Mouse (Mus musculus) midbrain, postnatal 0 days (tissue): ENCODE data around the gene Fuca1. TPM values are rescaled to one million over a fixed set of nuclear protein-coding genes. Genes with fewer than 3 reads are reported as not detected.

ENCODE experiments used
- ATAC-seq: fragments of 200-750 bp; cut with Nextera tagmentation; 2 replicates; pipeline ENCODE4 v1.8.0; 2017; ENCODE audit warnings: moderate number of reproducible peaks, mild to moderate bottlenecking, moderate TSS enrichment, moderate library complexity; ENCODE audit not compliant: low FRiP score
- DNase-seq: peaks from one replicate; pipeline ENCODE4 v3.0.0-alpha.2; 2015; ENCODE audit warnings: low spot score
- H3K27ac ChIP-seq: fragments of 300-500 bp; sonication (generic); 2 replicates; pipeline ENCODE4 v1.5.1; 2014; ENCODE audit warnings: low read depth, mild to moderate bottlenecking, low read length, mixed read lengths
- H3K27me3 ChIP-seq: fragments of 300-500 bp; sonication (generic); 2 replicates; pipeline ENCODE4 v1.6.1; 2014; ENCODE audit warnings: low read length, control low read depth, mixed read lengths; ENCODE audit not compliant: insufficient read depth
- H3K36me3 ChIP-seq: fragments of 300-500 bp; sonication (generic); 2 replicates; pipeline ENCODE4 v1.6.1; 2014; ENCODE audit warnings: low read length, control low read depth, mixed read lengths; ENCODE audit not compliant: insufficient read depth
- H3K4me1 ChIP-seq: fragments of 300-500 bp; sonication (generic); 2 replicates; pipeline ENCODE4 v1.6.1; 2014; ENCODE audit warnings: mild to moderate bottlenecking, control low read depth, antibody characterized with exemption, low read length, mixed read lengths; ENCODE audit not compliant: insufficient read depth
- H3K4me2 ChIP-seq: fragments of 300-500 bp; sonication (generic); 2 replicates; pipeline ENCODE4 v1.6.1; 2014; ENCODE audit warnings: low read depth, mild to moderate bottlenecking, low read length, mixed read lengths; ENCODE audit not compliant: poor library complexity, severe bottlenecking
- H3K4me3 ChIP-seq: fragments of 300-500 bp; sonication (generic); 2 replicates; pipeline ENCODE4 v1.5.1; 2014; ENCODE audit warnings: low read depth, mild to moderate bottlenecking, low read length, moderate library complexity
- H3K9ac ChIP-seq: fragments of 300-500 bp; sonication (generic); replicated peaks from 2 replicates; pipeline ENCODE4 v1.6.1; 2014; ENCODE audit warnings: mild to moderate bottlenecking, low read length, moderate library complexity, mixed read lengths; ENCODE audit not compliant: poor library complexity, severe bottlenecking
- H3K9me3 ChIP-seq: fragments of 300-500 bp; sonication (generic); 2 replicates; pipeline ENCODE4 v1.6.1; 2016; ENCODE audit warnings: low read length, control low read depth
- CTCF ChIP-seq: IDR thresholded peaks from 2 replicates; pipeline ENCODE4 v1.5.1; 2016; ENCODE audit warnings: antibody characterized with exemption, mild to moderate bottlenecking
- WGBS: fragments of 180-500 bp; shearing (Covaris S2); extraction: QIAGEN DNeasy Blood & Tissue Kit; methylation state at CpG from one replicate; pipeline ENCODE4 v1.1.7; 2014; 5-methylcytosine and 5-hydroxymethylcytosine counted together
- polyA plus RNA-seq: library from polyadenylated mRNA; unstranded; fragments of >200 nt; fragmentation: Nextera tagmentation; extraction: Ambion mirVana; gene quantifications from 2 replicates; pipeline ENCODE4 v1.2.1, GENCODE M21; 2015
- total RNA-seq: library from RNA; depleted of rRNA; stranded (reverse); fragments of >200 nt; gene quantifications from 2 replicates; pipeline ENCODE4 v1.2.3, GENCODE M21; 2014

Gene Fuca1
- total and polyA plus RNA-seq, 2 experiments from 2014 or later = 37.8 to 92.7 TPM

DNA sequence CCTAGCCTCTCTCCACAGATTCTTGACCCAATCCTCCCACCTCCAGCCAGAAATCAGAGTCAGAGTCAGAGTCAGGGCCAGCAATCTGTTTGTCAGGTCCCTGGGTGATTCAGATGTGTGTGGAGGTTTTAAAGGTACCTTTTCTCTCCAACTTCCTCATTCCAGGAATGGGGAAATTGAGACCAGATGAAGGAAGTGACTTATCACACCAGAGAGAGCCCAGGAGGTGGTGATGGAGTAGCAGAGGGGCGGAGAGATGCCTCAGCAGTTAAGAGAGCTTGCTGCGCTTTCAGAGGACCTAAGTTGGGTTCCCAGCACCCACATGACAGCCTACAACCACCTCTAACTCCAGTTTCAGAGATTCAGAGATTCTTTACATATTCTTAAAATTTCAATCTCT, 29.0 kb upstream of the Fuca1 start:
- no peaks in the 10 kb centered on the region for H3K27me3 ChIP-seq
- H3K9me3 ChIP-seq = no peaks in the 10 kb centered on the region
- H3K36me3 ChIP-seq = no peaks in the 10 kb centered on the region
- no peak overlapping the region for H3K27ac ChIP-seq
- no peak overlapping the region for H3K4me3 ChIP-seq
- no peak for DNase-seq
- 89% methylated on average over 2 of the region's 2 CpGs for WGBS
- H3K4me2 ChIP-seq = no peak overlapping the region
- TF ChIP-seq CTCF = no peak
- no peak for ATAC-seq
- no peaks in the 10 kb centered on the region for H3K4me1 ChIP-seq
- no peak overlapping the region for H3K9ac ChIP-seq

DNA sequence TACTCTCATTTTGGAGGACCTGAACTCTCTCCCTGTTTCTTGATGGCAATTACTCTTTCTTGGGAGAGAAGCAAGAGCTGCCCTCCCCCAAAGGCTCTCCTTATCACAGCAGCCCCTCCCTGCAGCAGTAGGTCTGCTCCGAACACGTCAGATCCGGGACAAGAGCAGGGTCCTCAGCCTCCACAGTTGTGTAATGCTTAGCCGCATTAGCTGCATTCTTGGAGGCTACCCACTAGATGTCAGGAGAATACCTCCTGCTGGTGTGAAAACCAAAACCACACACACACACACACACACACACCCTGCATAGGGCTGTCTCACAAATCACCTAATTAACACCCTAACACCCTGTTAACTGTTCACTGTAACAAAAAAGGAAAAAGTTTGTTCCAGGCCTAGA, 27.7 kb upstream of the Fuca1 start:
- no peak overlapping the region for H3K4me2 ChIP-seq
- WGBS = 73% methylated on average over 4 of the region's 4 CpGs
- no peak for ATAC-seq
- no peak overlapping the region for H3K4me3 ChIP-seq
- no peak overlapping the region for H3K9ac ChIP-seq
- no peaks in the 10 kb centered on the region for H3K4me1 ChIP-seq
- H3K27ac ChIP-seq = no peak overlapping the region
- no peaks in the 10 kb centered on the region for H3K36me3 ChIP-seq
- TF ChIP-seq CTCF = no peak; the same call in 1 of the 2 replicates
- no peaks in the 10 kb centered on the region for H3K9me3 ChIP-seq
- no peak for DNase-seq
- no peaks in the 10 kb centered on the region for H3K27me3 ChIP-seq

DNA sequence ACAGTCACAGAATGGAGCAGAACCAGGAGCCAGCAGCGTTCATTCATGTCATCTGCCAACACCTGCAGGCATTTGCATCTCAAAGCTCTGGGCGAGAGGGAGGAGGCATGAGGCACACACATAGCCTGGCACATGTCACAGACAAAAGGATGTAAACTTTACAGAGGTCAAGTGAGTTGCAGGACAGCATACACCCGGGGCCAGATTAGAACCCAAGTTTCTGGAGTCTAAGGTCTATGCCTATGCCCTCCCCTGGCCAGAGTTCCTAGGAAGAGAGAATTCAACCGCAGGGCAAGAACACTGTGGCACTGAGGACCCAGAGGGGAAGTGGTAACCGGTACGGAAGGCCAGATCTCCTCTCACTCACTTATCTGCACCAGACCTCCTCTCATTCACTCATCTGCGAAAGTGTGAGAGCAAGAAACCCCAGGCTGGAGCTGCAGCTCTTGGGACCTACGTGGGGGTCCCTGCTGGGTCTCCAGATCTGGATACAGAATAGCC, 25.4 kb upstream of the Fuca1 start, which contains the start of gene Cnr2:
Gene Cnr2, plus strand, starts transcription at position 324 of the 501 bp plus-strand sequence.
- no peak within 1 kb of the TSS for H3K27ac ChIP-seq
- no peak within 1 kb of the TSS for H3K4me3 ChIP-seq
- 59% methylated on average over 8 of the region's 8 CpGs for WGBS
- H3K9me3 ChIP-seq = no peaks in the 10 kb centered on the region
- H3K4me2 ChIP-seq = no peak within 1 kb of the TSS
- no peaks in the 10 kb centered on the region for H3K36me3 ChIP-seq
- no peak for TF ChIP-seq CTCF
- H3K9ac ChIP-seq = no peak within 1 kb of the TSS
- no peak for ATAC-seq
- DNase-seq = no peak
- no peaks in the 10 kb centered on the region for H3K27me3 ChIP-seq
- H3K4me1 ChIP-seq = no peaks in the 10 kb centered on the region

DNA sequence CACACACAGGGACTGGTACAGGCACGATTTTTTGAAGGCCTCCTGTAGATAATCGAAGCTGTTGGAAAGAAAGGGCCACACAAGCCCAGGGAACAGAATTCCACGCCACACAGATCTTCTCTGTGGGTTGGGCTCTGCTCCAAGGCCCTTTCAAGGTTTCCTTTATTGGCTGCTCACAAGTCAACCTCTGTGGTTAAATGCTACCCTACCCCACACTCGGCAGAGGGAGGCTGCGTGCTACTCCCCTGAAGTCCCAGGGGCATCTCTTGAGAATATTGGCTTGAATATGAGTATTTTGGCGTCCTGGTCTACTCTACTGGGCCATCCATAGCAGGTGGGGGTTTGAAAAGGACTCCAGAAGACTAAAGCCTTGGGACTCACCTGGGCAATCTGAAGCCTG, 24.4 kb upstream of the Fuca1 start:
- Histone ChIP-seq H3K4me3 (no peak overlapping the region), H3K9ac (no peak overlapping the region), H3K27me3 (no peaks in the 10 kb centered on the region), H3K4me2 (no peak overlapping the region), H3K9me3 (no peaks in the 10 kb centered on the region), H3K4me1 (no peaks in the 10 kb centered on the region), H3K27ac (no peak overlapping the region), H3K36me3 (no peaks in the 10 kb centered on the region)
- WGBS = 77% methylated on average over 6 of the region's 6 CpGs
- ATAC-seq (no peak), DNase-seq (no peak)
- TF ChIP-seq CTCF = no peak

DNA sequence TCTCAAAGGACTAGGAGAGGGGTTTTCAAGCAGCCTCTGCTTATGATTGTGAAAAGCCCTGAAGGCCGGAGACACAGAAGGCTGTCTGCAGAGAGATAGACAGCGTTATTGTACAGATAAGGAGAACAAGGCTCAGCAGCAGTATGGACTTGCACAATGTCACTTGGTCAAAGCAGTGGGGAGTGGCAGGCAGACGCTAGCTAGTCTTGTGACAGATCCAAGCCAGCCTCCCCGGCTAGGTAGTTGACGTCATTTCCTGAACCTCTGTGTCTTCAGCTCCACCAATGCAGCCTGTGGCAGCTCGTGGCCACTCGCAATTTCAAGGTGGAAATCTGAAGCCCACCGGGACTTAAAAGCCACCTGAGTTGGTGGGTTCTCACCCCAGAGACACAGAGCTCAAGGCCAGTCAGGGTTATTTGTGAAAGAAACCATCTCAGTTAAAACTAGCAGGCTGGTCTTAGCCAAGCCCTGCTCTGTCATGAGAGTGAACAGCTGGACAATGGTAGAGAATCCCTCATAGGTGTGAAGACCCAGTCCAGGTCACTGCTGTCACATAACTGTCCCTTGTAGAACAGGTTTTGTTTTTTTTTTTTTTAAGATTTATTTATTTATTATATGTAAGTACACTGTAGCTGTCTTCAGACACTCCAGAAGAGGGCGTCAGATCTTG, 22.0 kb upstream of the Fuca1 start:
- H3K4me1 ChIP-seq = no peaks in the 10 kb centered on the region
- H3K27ac ChIP-seq = no peak overlapping the region
- WGBS = 73% methylated on average over 9 of the region's 9 CpGs
- H3K4me2 ChIP-seq = no peak overlapping the region
- no peak for TF ChIP-seq CTCF
- DNase-seq (no peak), ATAC-seq (no peak)
- no peaks in the 10 kb centered on the region for H3K9me3 ChIP-seq
- H3K9ac ChIP-seq = no peak overlapping the region
- H3K27me3 ChIP-seq = no peaks in the 10 kb centered on the region
- no peak overlapping the region for H3K4me3 ChIP-seq
- no peaks in the 10 kb centered on the region for H3K36me3 ChIP-seq

DNA sequence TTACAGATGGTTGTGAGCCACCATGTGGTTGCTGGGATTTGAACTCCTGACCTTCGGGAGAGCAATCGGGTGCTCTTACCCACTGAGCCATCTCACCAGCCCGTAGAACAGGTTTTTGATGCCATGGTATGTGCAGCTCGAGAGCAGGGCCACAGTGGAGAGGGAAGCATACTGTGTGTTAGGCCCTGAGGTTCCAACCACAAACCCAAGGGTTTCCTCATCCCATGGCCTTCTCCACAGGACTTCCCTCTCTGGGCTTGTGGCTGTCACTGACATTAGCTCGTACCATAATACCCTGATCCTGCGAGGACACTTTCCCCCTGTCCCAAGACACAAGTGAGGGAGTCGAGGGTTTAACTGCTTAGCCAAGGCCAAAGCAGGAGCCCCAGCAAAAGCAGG, 21.5 kb upstream of the Fuca1 start:
- Histone ChIP-seq H3K27me3 (no peaks in the 10 kb centered on the region), H3K9ac (no peak overlapping the region), H3K36me3 (no peaks in the 10 kb centered on the region), H3K4me2 (no peak overlapping the region), H3K4me3 (no peak overlapping the region), H3K4me1 (no peaks in the 10 kb centered on the region), H3K27ac (no peak overlapping the region), H3K9me3 (no peaks in the 10 kb centered on the region)
- ATAC-seq = no peak
- no peak for TF ChIP-seq CTCF
- 86% methylated on average over 7 of the region's 7 CpGs for WGBS
- DNase-seq = no peak
